Comparison of ENCODE assay signal across 7 mouse cellular contexts in genomic region chrX:109013686-109014085, GRCm38 (mm10). TPM values are rescaled to one million over a fixed set of nuclear protein-coding genes. Genes with fewer than 3 reads are reported as not detected.
DNase-seq lines count a peak whose midpoint lies in the region; ATAC-seq and TF ChIP-seq lines count a peak whose summit lies in the region.

No protein-coding gene starts in this region.

- peak; percentile 77 for ATAC-seq in erythroid progenitor cell, adult 5-6 weeks (replicated peaks; ENCODE audit: low FRiP score, poor library complexity, severe bottlenecking)
- peak; percentile 75 for ATAC-seq in hindbrain, embryonic 11.5 days (ENCODE audit: low FRiP score)

- TF ChIP-seq POLR2A in MEL (IDR thresholded peaks at IDR 0.05; ENCODE audit: control insufficient read depth in 1 of 2, insufficient read depth in 1 of 2, low read depth in 1 of 2, low read length in 2 of 2, poor library complexity in 1 of 2): no peak
- no peak for TF ChIP-seq POLR2A in small intestine, adult 2 months (IDR thresholded peaks at IDR 0.05; ENCODE audit: low read depth, low read length)

- 10% methylated on average over 17 of the region's 17 CpGs for WGBS in hindbrain, embryonic 11.5 days
- WGBS in small intestine, adult 2 months: 13% methylated on average over 17 of the region's 17 CpGs

- H3K36me3 ChIP-seq in MEL (ENCODE audit: control insufficient read depth in 1 of 2, insufficient read depth in 2 of 2, low read length in 2 of 2): peaks cover 0 to 9% of the 10 kb centered on the region in 2 experiments; a peak in 2 of 4 replicates
- no peaks in the 10 kb centered on the region for H3K36me3 ChIP-seq in hindbrain, embryonic 11.5 days (ENCODE audit: control insufficient read depth, insufficient read depth, low read length)
- H3K36me3 ChIP-seq in small intestine, adult 2 months (ENCODE audit: control insufficient read depth, insufficient read depth, low read length): no peaks in the 10 kb centered on the region

- peak in 1 of 3 experiments; percentile 37; a peak in 1 of 6 replicates for TF ChIP-seq CTCF in MEL (IDR thresholded peaks at IDR 0.05 in 2 of 3, conservative IDR thresholded peaks at IDR 0.05 in 1 of 3; ENCODE audit: control insufficient read depth in 1 of 3, insufficient read depth in 1 of 3, low read depth in 2 of 3, low read length in 3 of 3, poor library complexity in 1 of 3, severe bottlenecking in 1 of 3)
- TF ChIP-seq CTCF in small intestine, adult 2 months (IDR thresholded peaks at IDR 0.05; ENCODE audit: extremely low read depth, insufficient read length, insufficient replicate concordance, low read depth, low read length): 0 out of 2 replicates have a peak, but pooled peaks have one; percentile 16

- H3K9ac ChIP-seq in MEL (ENCODE audit: control insufficient read depth, low read depth, low read length, poor library complexity, severe bottlenecking): peak overlapping the region; percentile 86
- peak overlapping the region; percentile 24; the same call in 1 of the 2 replicates for H3K9ac ChIP-seq in hindbrain, embryonic 11.5 days (ENCODE audit: low read depth, low read length)

- no peak for TF ChIP-seq RAD21 in MEL (IDR thresholded peaks at IDR 0.05; ENCODE audit: low read depth, low read length)

- no peak for TF ChIP-seq EP300 in MEL (IDR thresholded peaks at IDR 0.05; ENCODE audit: low read depth in 1 of 2, low read length in 2 of 2)

- H3K4me1 ChIP-seq in MEL (ENCODE audit: control insufficient read depth in 1 of 2, insufficient read depth in 2 of 2, low read length in 2 of 2): peaks cover 4 to 7% of the 10 kb centered on the region in 2 experiments
- H3K4me1 ChIP-seq in hindbrain, embryonic 11.5 days (replicated peaks; ENCODE audit: control insufficient read depth, insufficient read depth, low read length): no peaks in the 10 kb centered on the region
- no peaks in the 10 kb centered on the region for H3K4me1 ChIP-seq in small intestine, adult 2 months (ENCODE audit: control insufficient read depth, insufficient read depth, insufficient read length, low read length)

- H3K4me2 ChIP-seq in hindbrain, embryonic 11.5 days (replicated peaks; ENCODE audit: low read depth, low read length): peak overlapping the region; percentile 39

- H3K27me3 ChIP-seq in MEL (ENCODE audit: control insufficient read depth in 1 of 2, insufficient read depth in 2 of 2, low read length in 2 of 2): no peaks in the 10 kb centered on the region
- no peaks in the 10 kb centered on the region for H3K27me3 ChIP-seq in hindbrain, embryonic 11.5 days (ENCODE audit: control insufficient read depth, insufficient read depth, low read length)
- H3K27me3 ChIP-seq in small intestine, adult 2 months (ENCODE audit: control insufficient read depth, insufficient read depth, low read length): no peaks in the 10 kb centered on the region

- H3K4me3 ChIP-seq in MEL (ENCODE audit: control insufficient read depth in 1 of 2, insufficient read depth in 1 of 2, low read depth in 2 of 2, low read length in 2 of 2): peak overlapping the region; percentile 63 to 71
- H3K4me3 ChIP-seq in hindbrain, embryonic 11.5 days (ENCODE audit: low read depth, low read length): peak overlapping the region; percentile 39
- peak overlapping the region; percentile 82 for H3K4me3 ChIP-seq in small intestine, adult 2 months (ENCODE audit: low read depth, low read length)

- peak; percentile 89 for DNase-seq in MEL (ENCODE audit: low read depth, low spot score)
- DNase-seq in brain, adult 2 months (ENCODE audit: low read depth, low spot score): peak; percentile 73
- DNase-seq in hindbrain, embryonic 11.5 days (ENCODE audit: low spot score): peak; percentile 29
- DNase-seq in layer of hippocampus, adult 9-10 months (ENCODE audit: low spot score): peak; percentile 2
- DNase-seq in lung, postnatal 10 days: peak; percentile 32

- peak overlapping the region; percentile 84 for H3K27ac ChIP-seq in MEL (ENCODE audit: control insufficient read depth, low read depth, low read length)
- H3K27ac ChIP-seq in hindbrain, embryonic 11.5 days (ENCODE audit: low read depth, low read length): no peak overlapping the region
- H3K27ac ChIP-seq in small intestine, adult 2 months (ENCODE audit: insufficient read depth, low read depth, low read length): peak overlapping the region; percentile 48

- peaks cover 8% of the 10 kb centered on the region; the same call in 1 of the 2 replicates for H3K79me2 ChIP-seq in MEL (ENCODE audit: control insufficient read depth, insufficient read depth, low read length, poor library complexity)

- no peaks in the 10 kb centered on the region for H3K9me3 ChIP-seq in MEL (replicated peaks; ENCODE audit: insufficient read depth, low read length)
- no peaks in the 10 kb centered on the region for H3K9me3 ChIP-seq in hindbrain, embryonic 11.5 days (ENCODE audit: control insufficient read depth, low read length)

TF ChIP-seq in MEL, 35 proteins besides CTCF, POLR2A, EP300 and RAD21:
- TF ChIP-seq UBTF (IDR thresholded peaks at IDR 0.05; ENCODE audit: borderline replicate concordance, insufficient read depth, low read depth, low read length): 0 out of 2 replicates have a peak, but pooled peaks have one; percentile 57
- TF ChIP-seq TAL1 (IDR thresholded peaks at IDR 0.05; ENCODE audit: low read length): no peak

RNA-seq across cellular contexts. Expression of gene Hmgn5, which starts 0.5 kb away (rescaled TPM):
- total RNA-seq in MEL (2012; rRNA removed): 9.8 and 13.8 TPM in 2 replicates
- polyA plus RNA-seq in MEL (2012; ENCODE audit: insufficient read depth in 1 of 2, insufficient read length in 2 of 2, low read depth in 1 of 2, low replicate concordance in 2 of 2, missing spikeins in 1 of 2): 100 to 1,000 TPM; 102 to 164 TPM
- total RNA-seq in erythroid progenitor cell, adult 5-6 weeks (2015; ENCODE audit: low replicate concordance): 32.8 and 36.0 TPM in 2 replicates
- 14.5 and 21.3 TPM in 2 replicates for total RNA-seq in erythroid progenitor cell, adult 5-6 weeks (2017; ENCODE audit: low replicate concordance)
- polyA plus RNA-seq in hindbrain, embryonic 11.5 days (2014; fragmentation: Nextera tagmentation; extraction: Ambion mirVana): 21.0 and 26.3 TPM in 2 replicates
- 0.11 and 0.16 TPM in 2 replicates for polyA plus RNA-seq in small intestine, adult 2 months (2012; rRNA removed)

Comparison
In these comparisons a context has a peak if more than half of its experiments do, and no peak if none do; other contexts are left out.
1. DNase-seq: peak in every context shown above with its lines; median percentile 89 in MEL; 73 in brain, adult 2 months; 32 in lung, postnatal 10 days; 29 in hindbrain, embryonic 11.5 days; 2 in layer of hippocampus, adult 9-10 months.
2. RNA of gene Hmgn5, which starts 0.5 kb away (polyA plus RNA-seq): 102 to 164 TPM in MEL and 21.0 to 26.3 TPM in hindbrain, embryonic 11.5 days; 0.11 to 0.16 TPM in small intestine, adult 2 months; every median in the first group is over 10 times any median in the second.
3. Peak in every context shown above with its lines, with median percentiles within 50 percentile points of each other: H3K4me3 ChIP-seq.